Mouse (Mus musculus) limb, embryonic 11.5 days (tissue): ENCODE results near the gene Xlr5c. TPM values are rescaled to one million over a fixed set of nuclear protein-coding genes. Genes with fewer than 3 reads are reported as not detected.
"Not testable (repeated sequence)": the region's sequence is repeated elsewhere in the genome, so short reads cannot be mapped to it uniquely, and the experiment has no call there.

Source experiments
- ATAC-seq: fragments of 200-750 bp; cut with Nextera tagmentation; 2 replicates; pipeline ENCODE4 v1.8.0; 2017; ENCODE audit warnings: low read depth; ENCODE audit not compliant: insufficient number of reproducible peaks, low FRiP score, low TSS enrichment
- DNase-seq: peaks from one replicate; pipeline ENCODE4 v3.0.0-alpha.2; 2015; ENCODE audit warnings: low spot score
- H3K27ac ChIP-seq: fragments of 300-500 bp; sonication (generic); replicated peaks from 2 replicates; pipeline ENCODE4 v1.5.1; 2014; ENCODE audit warnings: low read depth, mild to moderate bottlenecking, low read length
- H3K27me3 ChIP-seq: fragments of 300-500 bp; sonication (generic); 2 replicates; pipeline ENCODE4 v1.6.1; 2014; ENCODE audit warnings: mild to moderate bottlenecking, low read length, mixed read lengths; ENCODE audit not compliant: control insufficient read depth, insufficient read depth
- H3K36me3 ChIP-seq: fragments of 300-500 bp; sonication (generic); 2 replicates; pipeline ENCODE4 v1.6.1; 2014; ENCODE audit warnings: mild to moderate bottlenecking, low read length, moderate library complexity, mixed read lengths; ENCODE audit not compliant: control insufficient read depth, insufficient read depth
- H3K4me1 ChIP-seq: fragments of 300-500 bp; sonication (generic); 2 replicates; pipeline ENCODE4 v1.6.1; 2014; ENCODE audit warnings: low read length, mixed read lengths; ENCODE audit not compliant: control insufficient read depth, insufficient read depth
- H3K4me2 ChIP-seq: fragments of 300-500 bp; sonication (generic); 2 replicates; pipeline ENCODE4 v1.6.1; 2014; ENCODE audit warnings: low read depth, mild to moderate bottlenecking, moderate library complexity; ENCODE audit not compliant: severe bottlenecking
- H3K4me3 ChIP-seq: fragments of 300-500 bp; sonication (generic); 2 replicates; pipeline ENCODE4 v1.5.1; 2014; ENCODE audit warnings: low read depth, low read length
- H3K9ac ChIP-seq: fragments of 300-500 bp; sonication (generic); 2 replicates; pipeline ENCODE4 v1.6.1; 2014; ENCODE audit warnings: mild to moderate bottlenecking, low read length
- H3K9me3 ChIP-seq: fragments of 300-500 bp; sonication (generic); 2 replicates; pipeline ENCODE4 v1.6.1; 2016; ENCODE audit warnings: low read length; ENCODE audit not compliant: control insufficient read depth
- WGBS: fragments of 180-500 bp; shearing (Covaris S2); extraction: QIAGEN DNeasy Blood & Tissue Kit; methylation state at CpG from one replicate; pipeline ENCODE4 v1.1.7; 2014; 5-methylcytosine and 5-hydroxymethylcytosine counted together
- polyA plus RNA-seq: library from polyadenylated mRNA; unstranded; fragments of >200 nt; fragmentation: Nextera tagmentation; extraction: Ambion mirVana; gene quantifications from 2 replicates; pipeline ENCODE4 v1.2.1, GENCODE M21; 2014

The Xlr5c gene
- not detected in 2 replicates for polyA plus RNA-seq

DNA sequence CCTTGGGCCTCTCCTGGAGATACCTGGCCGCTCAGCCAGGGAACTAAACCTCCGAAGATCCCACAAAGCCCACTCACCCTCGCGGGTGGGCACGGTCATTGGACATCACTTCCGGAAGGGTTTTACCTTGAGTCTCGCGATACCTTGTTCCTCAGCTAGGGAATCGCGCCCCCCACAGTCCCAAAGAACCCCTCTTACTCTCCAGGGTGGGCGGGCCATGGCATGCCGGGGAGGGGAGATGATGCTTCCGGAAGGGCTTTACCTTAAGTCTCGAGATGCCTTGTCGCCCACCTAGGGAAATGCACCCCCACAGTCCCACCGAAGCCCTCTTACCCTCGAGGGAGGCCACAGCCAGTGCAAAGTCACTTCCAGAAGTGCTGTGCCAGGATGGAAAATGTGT, at the start of gene Xlr5c, which contains the start of gene Xlr5a:
Xlr5c (minus strand) TSS at position 101 of the 400 bp plus-strand sequence.
Xlr5a (minus strand) TSS at position 101 of the 400 bp plus-strand sequence.
- WGBS = 93% methylated on average over 11 of the region's 17 CpGs
- H3K27me3 ChIP-seq, DNase-seq, H3K4me2 ChIP-seq, H3K9ac ChIP-seq, H3K36me3 ChIP-seq, H3K27ac ChIP-seq, H3K4me1 ChIP-seq, H3K4me3 ChIP-seq, H3K9me3 ChIP-seq, ATAC-seq: not testable (repeated sequence)

DNA sequence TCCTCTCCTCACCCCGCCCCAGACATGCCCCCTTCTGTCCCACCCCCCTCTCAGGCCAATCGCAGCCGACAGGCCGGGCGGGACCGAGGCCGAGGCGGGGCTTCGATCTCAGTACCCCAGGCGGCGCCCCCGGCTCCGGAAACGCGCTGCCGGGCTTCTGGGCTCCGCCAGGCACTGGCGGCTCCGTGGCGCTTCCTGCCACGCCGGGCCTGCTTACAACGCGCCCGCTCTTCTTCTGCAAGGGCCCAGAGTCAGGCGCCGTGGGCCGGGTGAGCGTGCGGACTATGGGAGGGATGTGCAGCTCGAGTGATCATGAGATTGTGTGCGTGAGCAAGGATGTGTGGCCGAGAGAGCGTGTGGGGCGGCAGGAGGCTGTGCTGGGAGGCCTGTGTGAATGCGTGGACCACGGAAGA, 49.7 kb upstream of the Xlr5c start, which contains the start of gene Zfp275:
Zfp275 (plus strand) TSS at position 139 of the 413 bp plus-strand sequence.
- H3K9me3 ChIP-seq = no peaks in the 10 kb centered on the region
- H3K36me3 ChIP-seq = no peaks in the 10 kb centered on the region
- peak within 1 kb of the TSS; percentile 61 for H3K4me3 ChIP-seq
- no peak within 1 kb of the TSS; the same call in 1 of the 2 replicates for H3K27ac ChIP-seq
- H3K4me2 ChIP-seq = peak within 1 kb of the TSS; percentile 48
- peak within 1 kb of the TSS; percentile 74 for H3K9ac ChIP-seq
- H3K27me3 ChIP-seq = 0 out of 2 replicates have a peak, but pooled peaks cover 2% of the 10 kb centered on the region
- no peaks in the 10 kb centered on the region for H3K4me1 ChIP-seq
- ATAC-seq (peak; percentile 88), DNase-seq (peak; percentile 83)
- 23% methylated on average over 36 of the region's 37 CpGs for WGBS

DNA sequence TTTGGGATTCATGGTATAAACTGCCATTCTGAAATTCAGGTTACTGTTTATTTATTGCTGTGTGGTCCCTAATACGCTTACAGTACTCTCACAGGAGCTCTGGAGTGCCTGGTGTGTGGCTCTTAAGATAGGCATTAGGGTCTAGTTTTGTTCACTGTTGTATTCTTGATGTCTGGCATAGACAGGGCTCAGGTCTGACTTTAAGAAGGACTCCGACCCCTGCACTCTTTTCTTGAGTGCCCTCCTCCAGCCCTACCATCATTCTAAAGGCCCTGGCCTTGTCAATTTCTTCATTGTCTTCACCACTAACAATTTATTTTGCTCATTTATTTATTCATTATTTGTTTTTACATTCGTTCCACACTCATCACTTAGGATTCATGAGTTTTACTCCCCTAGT, 49.3 kb upstream of the Xlr5c start:
- no peaks in the 10 kb centered on the region for H3K9me3 ChIP-seq
- WGBS = 32% methylated on average over 3 of the region's 3 CpGs
- no peak overlapping the region for H3K27ac ChIP-seq
- no peak overlapping the region for H3K4me2 ChIP-seq
- ATAC-seq (0 out of 2 replicates have a peak, but pooled peaks have one; percentile 9), DNase-seq (no peak)
- no peak overlapping the region for H3K9ac ChIP-seq
- 0 out of 2 replicates have a peak, but pooled peaks cover 2% of the 10 kb centered on the region for H3K27me3 ChIP-seq
- no peaks in the 10 kb centered on the region for H3K4me1 ChIP-seq
- H3K4me3 ChIP-seq = peak overlapping the region; percentile 61; the same call in 1 of the 2 replicates
- H3K36me3 ChIP-seq = no peaks in the 10 kb centered on the region

DNA sequence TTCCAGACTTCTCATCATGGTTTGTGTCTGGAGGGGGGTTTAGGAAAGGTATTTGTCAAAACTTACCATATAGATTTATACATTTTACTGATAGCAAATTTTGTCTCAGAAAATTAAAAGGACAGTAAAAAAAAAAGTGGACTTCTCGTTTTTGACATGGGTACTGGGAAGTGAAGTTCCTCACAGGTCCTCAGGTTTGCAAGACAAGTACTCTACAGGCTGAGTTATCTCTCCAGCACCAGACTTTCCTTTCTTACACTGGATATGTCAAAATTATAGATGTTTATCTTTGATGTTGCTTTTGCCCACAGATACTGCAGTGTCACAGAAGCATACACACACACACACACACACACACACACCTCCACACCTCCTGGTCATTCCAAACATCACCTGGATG, 48.7 kb upstream of the Xlr5c start:
- ATAC-seq (no peak), DNase-seq (no peak)
- no peaks in the 10 kb centered on the region for H3K4me1 ChIP-seq
- no peak overlapping the region for H3K9ac ChIP-seq
- no peak overlapping the region for H3K27ac ChIP-seq
- H3K27me3 ChIP-seq = 0 out of 2 replicates have a peak, but pooled peaks cover 2% of the 10 kb centered on the region
- no peaks in the 10 kb centered on the region for H3K36me3 ChIP-seq
- H3K9me3 ChIP-seq = no peaks in the 10 kb centered on the region
- no peak overlapping the region for H3K4me3 ChIP-seq
- no peak overlapping the region for H3K4me2 ChIP-seq
- 79% methylated on average over 1 of the region's 1 CpGs for WGBS

DNA sequence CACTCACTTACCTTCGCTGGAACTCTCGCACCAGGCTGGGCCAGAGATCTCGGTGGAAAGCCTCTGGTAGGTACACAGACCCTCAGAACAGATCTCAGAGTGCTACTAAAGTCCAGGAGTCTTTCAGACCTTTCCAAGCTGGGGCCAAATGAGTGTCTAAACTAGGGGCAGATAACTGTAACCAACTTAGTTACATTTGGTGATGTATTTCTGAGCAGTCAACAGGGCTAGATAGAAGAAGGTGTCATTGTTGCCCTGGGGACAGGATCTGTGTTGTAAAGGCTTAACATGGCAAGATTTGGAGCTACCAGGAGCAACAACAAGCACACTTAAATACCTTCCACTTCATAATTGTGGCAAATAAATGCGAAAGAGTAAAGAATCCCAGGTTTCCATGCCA, 44.0 kb upstream of the Xlr5c start, which contains the start of gene Gm45015:
Gm45015 (minus strand) TSS at position 101 of the 400 bp plus-strand sequence.
- H3K27me3 ChIP-seq = no peaks in the 10 kb centered on the region
- no peak within 1 kb of the TSS for H3K27ac ChIP-seq
- no peaks in the 10 kb centered on the region for H3K9me3 ChIP-seq
- DNase-seq (no peak), ATAC-seq (no peak)
- no peak within 1 kb of the TSS for H3K4me3 ChIP-seq
- H3K4me2 ChIP-seq = no peak within 1 kb of the TSS
- 86% methylated on average over 4 of the region's 4 CpGs for WGBS
- no peak within 1 kb of the TSS for H3K9ac ChIP-seq
- H3K36me3 ChIP-seq = no peaks in the 10 kb centered on the region
- no peaks in the 10 kb centered on the region for H3K4me1 ChIP-seq

DNA sequence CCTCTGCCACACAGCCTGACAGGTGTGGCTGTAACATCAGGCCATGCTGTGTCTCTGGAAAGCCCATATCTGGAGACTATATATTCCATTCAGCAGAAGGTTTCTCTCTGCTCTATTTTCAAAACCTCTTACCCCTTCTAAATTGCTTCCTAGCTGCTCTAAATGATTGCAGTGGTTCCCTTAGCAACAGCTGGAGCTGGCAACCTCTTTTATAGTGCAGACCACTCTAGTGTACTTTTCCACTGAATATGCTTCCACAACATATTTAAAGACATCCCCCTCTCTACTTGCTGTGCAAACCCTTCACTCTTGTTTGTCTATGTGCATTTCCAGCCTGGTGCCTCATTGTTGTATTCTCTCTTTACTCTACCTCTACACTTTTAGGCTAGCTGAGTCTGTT, 40.8 kb upstream of the Xlr5c start:
- no peak for ATAC-seq
- Histone ChIP-seq H3K27ac (no peak overlapping the region), H3K4me3 (no peak overlapping the region), H3K9ac (no peak overlapping the region), H3K9me3 (no peaks in the 10 kb centered on the region), H3K4me2 (no peak overlapping the region), H3K27me3 (no peaks in the 10 kb centered on the region), H3K36me3 (no peaks in the 10 kb centered on the region), H3K4me1 (no peaks in the 10 kb centered on the region)
- no peak for DNase-seq

DNA sequence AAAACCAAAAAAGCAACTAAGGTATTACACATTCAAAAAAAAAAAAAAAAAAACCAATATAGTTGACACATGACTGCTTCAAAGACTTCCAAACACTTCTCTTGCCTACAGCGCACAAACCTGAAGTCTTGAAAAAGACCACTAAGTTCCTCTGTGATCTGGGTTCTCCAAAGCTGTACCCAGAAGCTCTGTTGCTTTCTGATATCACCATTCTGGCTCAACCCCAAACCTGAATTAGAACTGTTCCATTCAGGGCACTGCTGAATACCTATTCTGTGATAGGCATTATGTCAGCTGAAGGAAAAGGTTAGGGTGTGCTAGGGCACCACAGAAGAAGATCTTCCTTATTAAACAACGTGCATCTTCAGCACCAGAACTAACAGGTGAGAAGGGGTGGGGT, 34.4 kb upstream of the Xlr5c start:
- Histone ChIP-seq H3K9me3 (no peaks in the 10 kb centered on the region), H3K4me1 (no peaks in the 10 kb centered on the region), H3K27ac (no peak overlapping the region), H3K4me3 (no peak overlapping the region), H3K27me3 (no peaks in the 10 kb centered on the region), H3K4me2 (no peak overlapping the region), H3K36me3 (no peaks in the 10 kb centered on the region), H3K9ac (no peak overlapping the region)
- no peak for DNase-seq
- ATAC-seq = no peak
- 78% methylated on average over 2 of the region's 2 CpGs for WGBS

DNA sequence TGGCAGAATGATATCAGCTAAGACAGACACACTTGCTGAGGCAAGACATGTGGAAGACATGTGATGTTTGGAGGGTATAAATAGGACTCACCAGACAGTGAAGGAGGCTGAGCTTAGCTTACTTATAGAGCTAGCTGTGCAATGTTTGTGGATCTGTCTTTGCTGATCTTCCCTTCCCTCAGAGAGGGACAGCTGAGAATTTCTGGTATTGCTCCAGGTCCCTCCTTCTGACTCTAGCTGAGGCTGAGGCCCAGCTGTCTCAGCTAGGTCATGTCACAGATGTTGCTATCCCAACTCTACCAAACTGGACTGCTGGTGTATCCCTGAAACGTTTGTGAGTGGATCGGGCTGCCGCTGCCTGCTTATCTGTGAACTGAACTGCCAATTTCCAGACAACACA, 28.3 kb upstream of the Xlr5c start:
- DNase-seq (no peak), ATAC-seq (no peak)
- Histone ChIP-seq H3K4me3 (no peak overlapping the region), H3K27me3 (no peaks in the 10 kb centered on the region), H3K9ac (no peak overlapping the region), H3K4me1 (no peaks in the 10 kb centered on the region), H3K4me2 (no peak overlapping the region), H3K36me3 (no peaks in the 10 kb centered on the region), H3K27ac (no peak overlapping the region), H3K9me3 (no peaks in the 10 kb centered on the region)
- WGBS = 75% methylated on average over 3 of the region's 3 CpGs

DNA sequence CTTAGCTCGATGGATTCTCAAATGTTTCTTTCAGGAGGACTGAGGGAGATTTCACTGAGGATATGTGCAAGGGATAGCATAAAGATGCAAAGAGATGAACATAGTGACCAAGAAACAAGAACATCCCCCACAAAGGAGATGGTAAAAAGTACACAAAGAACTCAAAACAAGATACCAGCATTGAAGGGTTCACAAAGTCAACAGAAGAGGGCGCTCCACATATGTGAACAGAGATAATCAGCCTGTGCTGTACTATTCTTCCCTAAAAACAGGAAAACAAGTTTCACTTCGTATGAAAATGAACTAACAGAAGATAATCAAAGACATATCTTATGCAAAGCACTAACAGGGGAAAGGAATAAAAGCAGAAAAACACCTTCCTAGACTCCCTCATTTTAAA, 19.7 kb upstream of the Xlr5c start:
- Histone ChIP-seq H3K4me3 (no peak overlapping the region), H3K4me1 (no peaks in the 10 kb centered on the region), H3K27me3 (no peaks in the 10 kb centered on the region), H3K27ac (no peak overlapping the region), H3K36me3 (no peaks in the 10 kb centered on the region), H3K4me2 (no peak overlapping the region), H3K9me3 (no peaks in the 10 kb centered on the region), H3K9ac (no peak overlapping the region)
- ATAC-seq = no peak
- WGBS = 52% methylated on average over 3 of the region's 3 CpGs
- peak; percentile 21 for DNase-seq
